Mouse (Mus musculus) thymus, adult 2 months (tissue): ENCODE measurements at regions not wholly inside any gene's neighbourhood (a gene's known extent, or its start where the extent isn't known, plus 50 kb on each side); places are given as distances from the start of the nearest gene placed in this dataset.

Experiments
- DNase-seq: peaks from one replicate; pipeline ENCODE4 v3.0.0; 2021
- H3K27ac ChIP-seq: fragments of 200-500 bp; 2 replicates; pipeline ENCODE4 v1.5.1; 2012; ENCODE audit warnings: low read length, control low read depth; ENCODE audit not compliant: control insufficient read depth, insufficient read depth
- H3K27me3 ChIP-seq: fragments of 200-500 bp; 2 replicates; pipeline ENCODE4 v1.6.1; 2012; ENCODE audit warnings: mild to moderate bottlenecking, low read length, moderate library complexity, mixed read lengths; ENCODE audit not compliant: control insufficient read depth, insufficient read depth
- H3K36me3 ChIP-seq: fragments of 200-500 bp; 2 replicates; pipeline ENCODE4 v1.6.1; 2012; ENCODE audit warnings: mild to moderate bottlenecking, low read length, moderate library complexity; ENCODE audit not compliant: control insufficient read depth, insufficient read depth
- H3K4me1 ChIP-seq: fragments of 200-500 bp; replicated peaks from 2 replicates; pipeline ENCODE4 v1.6.1; 2012; ENCODE audit warnings: low read length; ENCODE audit not compliant: control insufficient read depth, insufficient read depth
- H3K4me3 ChIP-seq: fragments of 200-500 bp; 2 replicates; pipeline ENCODE4 v1.5.1; 2012; ENCODE audit warnings: mild to moderate bottlenecking, low read length, control low read depth, moderate library complexity; ENCODE audit not compliant: control insufficient read depth, insufficient read depth
- CTCF ChIP-seq: fragments of 200-500 bp; IDR thresholded peaks from 2 replicates; pipeline ENCODE4 v1.5.1; 2012; ENCODE audit warnings: mild to moderate bottlenecking, control low read depth, low read length, moderate library complexity, borderline replicate concordance; ENCODE audit not compliant: control insufficient read depth, poor library complexity, insufficient read depth; ENCODE audit errors: extremely low read depth
- POLR2A ChIP-seq: fragments of 200-500 bp; IDR thresholded peaks from 2 replicates; pipeline ENCODE4 v1.6.1; 2012; ENCODE audit warnings: mild to moderate bottlenecking, low read length, control low read depth, moderate library complexity; ENCODE audit not compliant: control insufficient read depth, poor library complexity, insufficient read depth; ENCODE audit errors: extremely low read depth
- WGBS: fragments of 180-500 bp; shearing (Covaris S2); methylation state at CpG from one replicate; pipeline ENCODE4 v1.1.7; 2018; 5-methylcytosine and 5-hydroxymethylcytosine counted together

- Histone ChIP-seq H3K27me3 (no peaks in the 10 kb centered on the region), H3K27ac (no peak overlapping the region), H3K36me3 (no peaks in the 10 kb centered on the region), H3K4me1 (no peaks in the 10 kb centered on the region), H3K4me3 (no peak overlapping the region)
- 86% methylated on average over 4 of the region's 4 CpGs for WGBS
- no peak for DNase-seq
- TF ChIP-seq CTCF (no peak), POLR2A (no peak)
Observed at GRCm38 (mm10) chr6:116896132-116896630, 179.5 kb upstream of the Tmem72 start.

DNA sequence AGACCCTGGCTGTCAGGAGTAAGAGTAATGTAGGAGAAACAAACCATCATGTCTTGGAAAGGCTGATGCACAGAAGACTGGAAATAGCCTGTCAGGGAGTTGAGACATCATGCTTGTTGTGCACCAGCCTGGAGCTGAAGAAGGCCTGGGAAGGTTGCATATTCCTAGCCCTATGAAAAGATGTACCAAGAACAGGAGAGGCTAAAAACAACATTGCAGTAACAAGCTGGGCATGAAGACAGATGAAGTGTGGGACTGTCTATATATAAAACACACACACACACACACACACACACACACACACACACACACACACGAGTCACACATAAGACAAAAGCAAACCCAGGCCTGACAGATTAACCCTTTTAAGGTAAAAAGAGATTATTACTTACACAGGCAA lies 185.1 kb upstream of the Tmem72 start:
- 50% methylated on average over 1 of the region's 1 CpGs for WGBS
- H3K27me3 ChIP-seq = no peaks in the 10 kb centered on the region
- H3K4me3 ChIP-seq = no peak overlapping the region
- H3K36me3 ChIP-seq = no peaks in the 10 kb centered on the region
- no peaks in the 10 kb centered on the region for H3K4me1 ChIP-seq
- no peak for DNase-seq
- TF ChIP-seq CTCF (no peak), POLR2A (no peak)
- no peak overlapping the region for H3K27ac ChIP-seq

GRCm38 (mm10) chr6:116902371-116902770 lies 185.7 kb upstream of the Tmem72 start:
- no peak overlapping the region for H3K4me3 ChIP-seq
- H3K36me3 ChIP-seq = no peaks in the 10 kb centered on the region
- no peaks in the 10 kb centered on the region for H3K27me3 ChIP-seq
- DNase-seq = no peak
- H3K4me1 ChIP-seq = no peaks in the 10 kb centered on the region
- H3K27ac ChIP-seq = no peak overlapping the region
- TF ChIP-seq CTCF (no peak), POLR2A (no peak)
- 83% methylated on average over 3 of the region's 3 CpGs for WGBS

- DNase-seq = no peak
- WGBS = 90% methylated on average over 7 of the region's 7 CpGs
- TF ChIP-seq POLR2A (no peak), CTCF (no peak)
- Histone ChIP-seq H3K4me3 (no peak overlapping the region), H3K27ac (no peak overlapping the region), H3K36me3 (no peaks in the 10 kb centered on the region), H3K4me1 (no peaks in the 10 kb centered on the region), H3K27me3 (no peaks in the 10 kb centered on the region)
Observed at GRCm38 (mm10) chr6:116906426-116907172, 189.9 kb upstream of the Tmem72 start.

DNA sequence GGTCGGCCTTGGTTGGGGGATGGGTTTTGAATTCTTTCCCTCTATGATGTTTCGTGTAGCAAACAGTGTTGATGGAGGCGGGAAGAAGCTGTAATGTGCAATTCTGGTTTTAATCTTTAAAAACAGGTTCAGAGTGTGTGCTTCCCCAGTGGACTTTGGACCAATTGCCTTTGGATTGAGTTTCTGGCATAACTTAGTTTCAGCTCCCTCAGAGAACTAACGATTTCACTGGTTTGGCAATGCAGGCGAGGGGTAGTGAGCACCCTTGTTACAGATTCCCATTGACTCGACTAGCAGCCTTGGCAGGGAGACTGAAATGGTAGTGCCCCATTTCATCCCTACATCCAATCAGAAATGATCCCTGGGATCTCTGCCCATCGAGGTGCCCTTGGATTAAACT lies 193.9 kb upstream of the Tmem72 start:
- DNase-seq = no peak
- Histone ChIP-seq H3K27me3 (no peaks in the 10 kb centered on the region), H3K4me3 (no peak overlapping the region), H3K27ac (no peak overlapping the region), H3K4me1 (no peaks in the 10 kb centered on the region), H3K36me3 (no peaks in the 10 kb centered on the region)
- TF ChIP-seq CTCF = no peak
- no peak for TF ChIP-seq POLR2A
- WGBS = 87% methylated on average over 7 of the region's 7 CpGs

DNA sequence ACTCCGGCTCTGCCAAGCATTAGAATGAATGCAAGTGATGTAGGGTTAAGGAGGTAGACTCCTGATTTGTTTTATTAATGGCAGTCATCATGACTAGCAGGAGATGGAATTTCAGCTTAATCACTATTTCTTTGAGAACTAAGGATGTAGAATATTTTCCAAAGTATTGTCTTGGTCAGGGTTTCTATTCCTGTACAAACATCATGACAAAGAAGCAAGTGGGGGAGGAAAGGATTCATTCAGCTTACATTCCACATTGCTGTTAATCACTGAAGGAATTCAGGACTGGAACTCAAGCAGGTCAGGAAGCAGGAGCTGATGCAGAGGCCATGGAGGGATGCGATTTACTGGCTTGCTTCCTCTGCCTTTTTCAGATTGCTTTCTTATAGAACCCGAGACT lies 195.4 kb upstream of the Tmem72 start:
- no peaks in the 10 kb centered on the region for H3K4me1 ChIP-seq
- H3K27ac ChIP-seq = no peak overlapping the region
- no peaks in the 10 kb centered on the region for H3K27me3 ChIP-seq
- no peak for TF ChIP-seq CTCF
- no peak for TF ChIP-seq POLR2A
- no peaks in the 10 kb centered on the region for H3K36me3 ChIP-seq
- no peak overlapping the region for H3K4me3 ChIP-seq
- 76% methylated on average over 3 of the region's 3 CpGs for WGBS
- DNase-seq = no peak
